Mouse (Mus musculus) erythroid progenitor cell, adult 5-6 weeks (primary cell): ENCODE measurements at regions not wholly inside any gene's neighbourhood (a gene's known extent, or its start where the extent isn't known, plus 50 kb on each side); places are given as distances from the start of the nearest gene placed in this dataset.

ENCODE experiments used
- ATAC-seq: replicated peaks from 2 replicates; pipeline ENCODE4 v1.8.0; 2016; ENCODE audit warnings: moderate number of reproducible peaks, mild to moderate bottlenecking, moderate TSS enrichment, inconsistent platforms; ENCODE audit not compliant: poor library complexity, low FRiP score, severe bottlenecking

DNA sequence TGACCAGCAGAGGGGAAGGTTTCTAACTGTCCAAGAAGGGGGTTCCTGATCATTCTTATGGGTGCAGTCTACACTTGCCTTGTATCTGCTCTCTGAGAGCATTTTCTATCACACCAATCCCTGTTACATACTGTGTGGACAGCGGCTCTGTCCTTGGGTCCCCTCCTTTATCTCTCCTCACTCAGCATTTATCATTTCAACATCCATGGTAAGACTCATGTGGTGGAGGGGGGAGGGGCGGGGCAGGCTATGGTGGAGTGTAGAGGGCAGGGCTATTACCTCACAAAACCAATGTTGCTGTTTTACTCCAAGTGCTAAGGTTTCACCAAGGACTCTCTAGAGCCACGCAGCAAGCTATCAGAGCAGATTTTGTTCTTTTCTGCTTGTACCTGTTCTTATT is 65.9 kb upstream of the Gpr6 start:
- ATAC-seq, result 0 out of 2 replicates have a peak, but pooled peaks have one; percentile 36
